ENCODE assay signal across 7 mouse cellular contexts in genomic region chr7:143822375-143823265, GRCm38 (mm10). TPM values are rescaled to one million over a fixed set of nuclear protein-coding genes. Genes with fewer than 3 reads are reported as not detected.
DNase-seq lines count a peak whose midpoint lies in the region; ATAC-seq lines count a peak whose summit lies in the region.

Gene Nadsyn1 (minus strand): TSS chr7:143822849.
Gene Dhcr7 (plus strand): TSS chr7:143823145.

- H3K4me3 ChIP-seq in embryonic facial prominence, embryonic 11.5 days (ENCODE audit: low read depth, low read length) = peak within 1 kb of the TSS; percentile 60
- H3K4me3 ChIP-seq in limb, embryonic 11.5 days (ENCODE audit: low read depth, low read length) = peak within 1 kb of the TSS; percentile 60
- H3K4me3 ChIP-seq in midbrain, embryonic 14.5 days (replicated peaks; ENCODE audit: low read depth, low read length) = peak within 1 kb of the TSS; percentile 55

- peak; percentile 98 for ATAC-seq in embryonic facial prominence, embryonic 11.5 days (replicated peaks; ENCODE audit: insufficient number of reproducible peaks, low FRiP score, low TSS enrichment, low read depth)
- peak; percentile 98 for ATAC-seq in limb, embryonic 11.5 days (ENCODE audit: insufficient number of reproducible peaks, low FRiP score, low TSS enrichment, low read depth)
- peak; percentile 99 for ATAC-seq in midbrain, embryonic 14.5 days (ENCODE audit: low FRiP score, low TSS enrichment)

- H3K27ac ChIP-seq in embryonic facial prominence, embryonic 11.5 days (replicated peaks; ENCODE audit: low read depth, low read length) = no peak within 1 kb of the TSS; the same call in 1 of the 2 replicates
- H3K27ac ChIP-seq in limb, embryonic 11.5 days (replicated peaks; ENCODE audit: low read depth, low read length) = peak within 1 kb of the TSS; percentile 48
- peak within 1 kb of the TSS; percentile 71 for H3K27ac ChIP-seq in midbrain, embryonic 14.5 days (replicated peaks; ENCODE audit: low read depth, low read length)

- H3K36me3 ChIP-seq in embryonic facial prominence, embryonic 11.5 days (replicated peaks; ENCODE audit: control insufficient read depth, insufficient read depth, low read depth, low read length) = no peaks in the 10 kb centered on the region; the same call in 1 of the 2 replicates
- H3K36me3 ChIP-seq in limb, embryonic 11.5 days (ENCODE audit: control insufficient read depth, insufficient read depth, low read length) = peaks cover 5% of the 10 kb centered on the region
- 0 out of 2 replicates have a peak, but pooled peaks cover 7% of the 10 kb centered on the region for H3K36me3 ChIP-seq in midbrain, embryonic 14.5 days (ENCODE audit: control insufficient read depth, insufficient read depth, low read length)

- peaks cover 5% of the 10 kb centered on the region; the same call in 1 of the 2 replicates for H3K4me1 ChIP-seq in embryonic facial prominence, embryonic 11.5 days (ENCODE audit: control insufficient read depth, insufficient read depth, low read length)
- H3K4me1 ChIP-seq in limb, embryonic 11.5 days (ENCODE audit: control insufficient read depth, insufficient read depth, low read length) = peaks cover 6% of the 10 kb centered on the region; the same call in 1 of the 2 replicates
- H3K4me1 ChIP-seq in midbrain, embryonic 14.5 days (ENCODE audit: control insufficient read depth, insufficient read depth, low read length) = peaks cover 12% of the 10 kb centered on the region

- no peaks in the 10 kb centered on the region for H3K27me3 ChIP-seq in embryonic facial prominence, embryonic 11.5 days (ENCODE audit: control insufficient read depth, insufficient read depth, low read length)
- H3K27me3 ChIP-seq in limb, embryonic 11.5 days (ENCODE audit: control insufficient read depth, insufficient read depth, low read length) = no peaks in the 10 kb centered on the region
- no peaks in the 10 kb centered on the region for H3K27me3 ChIP-seq in midbrain, embryonic 14.5 days (ENCODE audit: control insufficient read depth, insufficient read depth, low read length)

- peak within 1 kb of the TSS; percentile 73 for H3K4me2 ChIP-seq in embryonic facial prominence, embryonic 11.5 days (ENCODE audit: low read depth, low read length)
- H3K4me2 ChIP-seq in limb, embryonic 11.5 days (ENCODE audit: low read depth, severe bottlenecking) = peak within 1 kb of the TSS; percentile 63
- H3K4me2 ChIP-seq in midbrain, embryonic 14.5 days (ENCODE audit: low read length) = peak within 1 kb of the TSS; percentile 63

- peak; percentile 100 for DNase-seq in adrenal gland, postnatal 14 days
- peak; percentile 99 for DNase-seq in embryonic facial prominence, embryonic 11.5 days (ENCODE audit: low spot score)
- peak; percentile 100 for DNase-seq in heart, adult 11 months
- peak; percentile 99 for DNase-seq in kidney, adult 18-20 months
- DNase-seq in limb, embryonic 11.5 days (ENCODE audit: low spot score) = peak; percentile 99
- peak; percentile 99 for DNase-seq in midbrain, embryonic 14.5 days
- peak; percentile 99 for DNase-seq in spleen, adult 18-20 months

- under 1% methylated on average over 38 of the region's 40 CpGs for WGBS in embryonic facial prominence, embryonic 11.5 days
- WGBS in limb, embryonic 11.5 days = under 1% methylated on average over 40 of the region's 40 CpGs
- under 1% methylated on average over 40 of the region's 40 CpGs for WGBS in midbrain, embryonic 14.5 days

- H3K9ac ChIP-seq in embryonic facial prominence, embryonic 11.5 days (replicated peaks; ENCODE audit: low read length) = peak within 1 kb of the TSS; percentile 79
- peak within 1 kb of the TSS; percentile 48 for H3K9ac ChIP-seq in limb, embryonic 11.5 days (ENCODE audit: low read length)
- peak within 1 kb of the TSS; percentile 62 for H3K9ac ChIP-seq in midbrain, embryonic 14.5 days (replicated peaks; ENCODE audit: low read length)

- no peaks in the 10 kb centered on the region for H3K9me3 ChIP-seq in embryonic facial prominence, embryonic 11.5 days (replicated peaks; ENCODE audit: control insufficient read depth, low read length)
- H3K9me3 ChIP-seq in limb, embryonic 11.5 days (ENCODE audit: control insufficient read depth, low read length) = no peaks in the 10 kb centered on the region
- no peaks in the 10 kb centered on the region for H3K9me3 ChIP-seq in midbrain, embryonic 14.5 days (ENCODE audit: control insufficient read depth, low read length)

RNA-seq across cellular contexts. Expression of gene Nadsyn1, which starts in this region (rescaled TPM):
- 12.7 and 16.3 TPM in 2 replicates for total RNA-seq in adrenal gland, postnatal 14 days (2021)
- polyA plus RNA-seq in embryonic facial prominence, embryonic 11.5 days (2014; fragmentation: Nextera tagmentation; extraction: Ambion mirVana) = 7.3 and 7.5 TPM in 2 replicates
- polyA plus RNA-seq in limb, embryonic 11.5 days (2014; fragmentation: Nextera tagmentation; extraction: Ambion mirVana) = 7.8 and 8.4 TPM in 2 replicates
- polyA plus RNA-seq in midbrain, embryonic 14.5 days (2014; fragmentation: Nextera tagmentation; extraction: Ambion mirVana) = 6.5 and 7.1 TPM in 2 replicates

RNA-seq across cellular contexts. Expression of gene Dhcr7, which starts in this region (rescaled TPM):
- total RNA-seq in adrenal gland, postnatal 14 days (2021) = 498 and 535 TPM in 2 replicates
- polyA plus RNA-seq in embryonic facial prominence, embryonic 11.5 days (2014; fragmentation: Nextera tagmentation; extraction: Ambion mirVana) = 56.4 and 66.4 TPM in 2 replicates
- polyA plus RNA-seq in limb, embryonic 11.5 days (2014; fragmentation: Nextera tagmentation; extraction: Ambion mirVana) = 56.0 and 60.6 TPM in 2 replicates
- polyA plus RNA-seq in midbrain, embryonic 14.5 days (2014; fragmentation: Nextera tagmentation; extraction: Ambion mirVana) = 64.6 and 73.3 TPM in 2 replicates
